Mouse (Mus musculus) macrophage (primary cell): Measurements from ENCODE around the gene Calr. TPM values are rescaled to one million over a fixed set of nuclear protein-coding genes. Genes with fewer than 3 reads are reported as not detected.

ENCODE experiments used
- H3K27ac ChIP-seq: fragments of 350-480 bp; formaldehyde crosslinking; 2 replicates; pipeline ENCODE4 v1.9.0; 2021
- H3K36me3 ChIP-seq: fragments of 350-480 bp; formaldehyde crosslinking; 2 replicates; pipeline ENCODE4 v1.9.0; 2021; ENCODE audit errors: inconsistent target
- H3K4me3 ChIP-seq: fragments of 350-480 bp; formaldehyde crosslinking; 2 replicates; pipeline ENCODE4 v1.9.0; 2021; ENCODE audit errors: inconsistent target
- H3K79me2 ChIP-seq: fragments of 350-480 bp; formaldehyde crosslinking; 2 replicates; pipeline ENCODE4 v1.9.0; 2021; ENCODE audit errors: inconsistent target
- WGBS: methylation state at CpG from one replicate; pipeline ENCODE4 v1.1.7; 2026; ENCODE audit warnings: inconsistent platforms; ENCODE audit not compliant: missing documents; 5-methylcytosine and 5-hydroxymethylcytosine counted together
- polyA plus RNA-seq: library from polyadenylated mRNA; stranded (reverse); fragments of 250-400 nt; gene quantifications from 3 replicates; pipeline ENCODE4 v1.2.4, GENCODE M21; 2018; ENCODE audit warnings: inconsistent platforms

Calr gene
- polyA plus RNA-seq, 1 experiment from 2014 or later, result 3,382 TPM

DNA sequence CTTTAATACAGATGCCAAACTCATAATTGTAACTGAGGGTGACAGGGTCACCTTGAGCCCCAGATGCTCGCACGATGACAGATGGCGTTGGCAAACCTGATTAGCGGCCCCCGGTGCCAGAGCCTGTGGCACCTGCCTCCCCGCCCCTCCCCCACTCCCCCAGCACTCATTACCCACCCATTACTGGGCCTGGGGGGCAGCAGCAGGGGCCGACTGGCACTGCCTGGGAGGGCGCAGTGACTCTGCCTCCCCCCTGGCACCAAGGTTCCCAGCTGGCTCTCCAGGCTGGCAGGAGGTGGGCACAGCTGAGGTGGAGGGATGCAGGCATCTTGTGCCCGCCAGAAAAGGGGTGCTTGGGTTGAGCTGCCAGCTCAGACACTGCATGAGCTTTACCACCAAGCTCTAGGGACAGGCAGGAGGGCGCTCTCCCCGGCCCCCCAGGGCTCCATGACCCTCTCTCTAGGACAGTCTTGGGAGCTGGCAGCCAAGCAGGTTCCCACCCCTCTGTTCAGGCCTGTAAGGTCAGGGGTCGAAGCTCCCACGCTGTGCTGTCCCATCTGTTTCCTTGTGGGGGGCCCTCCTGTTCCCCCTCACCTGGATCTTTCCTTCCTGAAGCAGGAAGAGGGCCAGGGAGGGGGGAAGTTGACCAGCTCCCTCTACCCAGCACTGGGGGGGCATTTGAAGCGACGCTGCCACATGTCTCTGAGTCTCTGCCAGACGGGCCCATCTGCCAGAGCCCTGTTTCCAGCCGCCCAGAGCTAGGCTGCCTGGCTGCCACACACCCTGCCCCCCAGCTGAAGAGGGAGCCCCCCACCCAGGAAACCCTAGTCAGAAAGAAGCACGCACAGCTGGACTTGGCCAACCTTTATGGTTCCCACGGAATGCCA, 31.9 kb downstream of the Calr start:
- H3K4me3 ChIP-seq, result no peak overlapping the region
- no peaks in the 10 kb centered on the region for H3K79me2 ChIP-seq
- WGBS, result 50% methylated on average over 18 of the region's 19 CpGs
- H3K36me3 ChIP-seq, result no peaks in the 10 kb centered on the region
- H3K27ac ChIP-seq, result no peak overlapping the region

DNA sequence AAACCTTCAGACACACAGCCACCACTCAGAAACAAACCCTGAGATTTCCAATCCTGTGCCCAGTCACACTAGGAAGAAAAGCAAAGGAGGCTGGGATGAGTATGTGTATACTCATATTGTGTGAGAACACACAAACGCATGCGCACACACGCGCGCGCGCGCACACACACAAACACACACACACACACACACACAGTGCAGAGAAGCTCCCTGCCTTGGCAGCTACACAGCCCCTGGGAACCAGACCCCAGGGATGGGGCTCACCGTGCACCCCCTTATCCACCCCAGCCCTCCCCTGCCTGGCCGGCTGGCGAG, 32.5 kb downstream of the Calr start:
- Histone ChIP-seq H3K27ac (no peak overlapping the region), H3K36me3 (no peaks in the 10 kb centered on the region), H3K4me3 (no peak overlapping the region), H3K79me2 (no peaks in the 10 kb centered on the region)
- WGBS, result 92% methylated on average over 3 of the region's 11 CpGs

DNA sequence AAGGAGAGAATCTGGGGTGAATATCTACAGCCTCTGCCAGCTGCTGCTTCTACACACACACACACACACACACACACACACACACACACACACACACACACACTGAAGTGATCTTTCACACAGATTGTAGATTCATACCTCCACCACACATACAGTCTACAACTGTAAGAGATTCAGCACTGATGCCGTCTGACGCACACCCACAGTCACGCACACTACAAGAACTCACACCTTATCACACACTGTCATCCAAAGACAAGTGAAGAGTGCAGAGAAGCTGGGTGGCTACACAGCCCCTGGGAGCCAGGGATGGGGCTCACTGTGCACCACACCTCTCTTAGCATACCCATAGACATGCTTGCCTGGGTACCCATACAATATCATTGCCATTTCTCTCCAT, 32.9 kb downstream of the Calr start:
- H3K27ac ChIP-seq, result no peak overlapping the region
- no peak overlapping the region for H3K4me3 ChIP-seq
- WGBS, result 93% methylated on average over 3 of the region's 3 CpGs
- no peaks in the 10 kb centered on the region for H3K36me3 ChIP-seq
- H3K79me2 ChIP-seq, result no peaks in the 10 kb centered on the region

DNA sequence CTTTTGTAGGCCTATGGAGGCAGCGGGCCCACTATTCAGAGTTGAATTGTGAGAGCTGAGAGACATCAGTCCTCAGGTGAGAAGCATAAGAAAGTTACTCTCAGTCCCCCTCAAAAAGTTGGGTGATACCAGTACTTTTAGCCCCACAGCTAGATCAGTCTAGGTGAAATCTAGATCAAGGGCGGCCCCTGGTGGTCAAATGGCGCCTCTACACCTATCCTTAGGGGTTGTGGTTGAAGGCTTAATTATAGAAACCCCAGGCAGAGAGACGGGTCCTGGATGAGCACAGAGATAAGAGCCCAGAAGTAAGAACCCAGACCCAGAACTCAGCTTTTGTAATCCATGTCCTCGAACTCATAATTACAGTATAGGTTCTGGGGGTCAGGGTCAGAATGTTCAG, 33.7 kb downstream of the Calr start:
- no peaks in the 10 kb centered on the region for H3K79me2 ChIP-seq
- H3K36me3 ChIP-seq, result no peaks in the 10 kb centered on the region
- H3K4me3 ChIP-seq, result no peak overlapping the region
- H3K27ac ChIP-seq, result no peak overlapping the region
- WGBS, result 2% methylated on average over 5 of the region's 5 CpGs

DNA sequence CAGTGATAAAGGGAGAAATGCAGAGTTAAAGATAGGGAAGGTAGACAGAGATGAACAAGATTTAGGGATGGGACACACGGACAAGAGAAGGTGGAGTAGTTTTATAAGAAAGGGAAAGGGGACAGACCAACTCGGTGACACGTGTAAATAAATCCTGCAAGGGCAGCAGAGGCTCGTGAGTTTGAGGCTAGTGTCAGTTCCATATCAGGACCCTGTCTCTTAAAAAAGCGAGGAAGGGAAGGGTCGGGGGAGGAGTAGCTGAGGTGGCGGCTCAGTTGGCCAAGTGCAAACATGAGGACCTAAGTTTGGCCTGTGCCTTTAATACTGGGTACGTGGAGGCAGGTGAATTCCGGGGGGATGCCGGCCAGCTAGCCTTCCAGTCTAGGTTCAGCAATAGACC, 35.4 kb downstream of the Calr start:
- H3K27ac ChIP-seq, result no peak overlapping the region
- 44% methylated on average over 8 of the region's 10 CpGs for WGBS
- no peak overlapping the region for H3K4me3 ChIP-seq
- H3K36me3 ChIP-seq, result no peaks in the 10 kb centered on the region
- no peaks in the 10 kb centered on the region for H3K79me2 ChIP-seq

DNA sequence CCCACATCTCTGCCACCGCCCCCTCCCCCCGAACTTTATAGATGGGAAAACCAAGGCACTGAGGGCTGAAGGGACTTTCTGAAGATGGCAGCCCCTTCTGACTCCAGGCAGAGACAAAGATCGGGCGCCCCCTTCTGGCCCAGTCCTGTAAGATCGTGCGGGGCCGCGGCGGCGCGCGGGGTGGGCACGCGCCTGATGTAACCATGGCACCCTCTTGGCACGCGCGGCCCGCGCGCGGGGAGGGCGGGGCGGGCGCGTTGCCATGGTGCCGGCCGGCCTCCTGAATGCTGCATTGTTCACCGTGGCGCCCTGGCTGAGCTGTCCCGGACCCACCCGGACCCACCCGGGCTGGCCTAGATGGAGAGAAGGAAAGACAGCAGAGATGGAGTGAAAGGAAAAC, 35.8 kb downstream of the Calr start:
- WGBS, result 1% methylated on average over 32 of the region's 32 CpGs
- H3K4me3 ChIP-seq, result no peak overlapping the region
- no peaks in the 10 kb centered on the region for H3K79me2 ChIP-seq
- no peaks in the 10 kb centered on the region for H3K36me3 ChIP-seq
- no peak overlapping the region for H3K27ac ChIP-seq

DNA sequence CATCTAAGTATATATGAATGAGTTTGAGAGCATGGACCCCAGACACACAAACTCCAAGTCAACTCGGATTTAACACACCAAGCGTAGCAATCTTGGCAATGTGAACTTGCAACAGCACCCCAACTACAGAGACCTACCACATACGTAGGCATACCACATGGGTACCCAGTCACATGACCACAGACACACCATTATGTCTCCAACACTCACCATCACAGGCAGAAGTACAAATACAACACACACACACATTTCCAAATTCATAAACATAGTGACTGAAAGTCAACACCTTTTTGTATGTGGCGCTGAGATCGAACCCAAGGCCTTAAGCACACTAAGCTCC, 36.8 kb downstream of the Calr start:
- Histone ChIP-seq H3K36me3 (no peaks in the 10 kb centered on the region), H3K4me3 (no peak overlapping the region), H3K27ac (no peak overlapping the region), H3K79me2 (no peaks in the 10 kb centered on the region)
- WGBS, result 85% methylated on average over 5 of the region's 5 CpGs

DNA sequence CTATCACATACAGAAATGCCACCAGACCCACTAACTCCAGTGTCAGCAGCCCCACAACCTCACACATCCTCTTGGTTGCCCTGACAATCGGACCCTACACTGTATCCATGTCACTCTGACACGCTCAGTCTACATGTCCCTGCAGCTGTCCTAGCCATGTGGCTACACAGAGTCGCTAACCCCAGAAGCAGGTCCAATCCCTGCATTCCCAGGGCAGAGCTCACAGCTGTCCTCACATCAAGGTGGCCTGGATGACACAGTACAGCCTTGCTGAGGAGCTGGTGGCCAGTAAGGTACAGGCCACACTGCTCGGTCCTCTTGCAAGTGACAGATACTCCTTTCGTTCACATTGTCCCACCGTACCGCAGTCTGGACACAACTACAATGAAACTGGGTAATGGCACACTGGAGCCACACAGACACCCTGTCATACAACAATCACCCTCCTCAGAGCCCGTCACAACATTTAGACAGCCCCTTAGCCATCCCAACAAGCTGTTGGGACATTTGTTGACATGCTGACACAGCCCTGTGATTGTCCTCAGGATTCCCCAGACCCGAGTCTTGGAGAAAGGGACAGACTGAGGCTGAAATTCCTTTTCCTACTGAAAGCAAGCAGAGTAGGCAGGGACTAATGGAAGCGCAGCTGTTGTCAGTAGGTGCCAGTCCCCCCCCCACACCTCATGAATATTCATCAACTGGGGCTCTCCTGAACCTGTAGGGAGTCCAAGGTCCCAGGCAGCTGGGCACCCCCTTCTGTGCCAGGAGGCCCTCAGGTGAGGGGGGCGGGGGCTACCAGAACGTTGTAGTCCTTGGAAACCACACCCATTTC, 37.4 kb downstream of the Calr start:
- no peak overlapping the region for H3K4me3 ChIP-seq
- H3K27ac ChIP-seq, result no peak overlapping the region
- H3K36me3 ChIP-seq, result no peaks in the 10 kb centered on the region
- H3K79me2 ChIP-seq, result no peaks in the 10 kb centered on the region
- WGBS, result 92% methylated on average over 12 of the region's 12 CpGs

DNA sequence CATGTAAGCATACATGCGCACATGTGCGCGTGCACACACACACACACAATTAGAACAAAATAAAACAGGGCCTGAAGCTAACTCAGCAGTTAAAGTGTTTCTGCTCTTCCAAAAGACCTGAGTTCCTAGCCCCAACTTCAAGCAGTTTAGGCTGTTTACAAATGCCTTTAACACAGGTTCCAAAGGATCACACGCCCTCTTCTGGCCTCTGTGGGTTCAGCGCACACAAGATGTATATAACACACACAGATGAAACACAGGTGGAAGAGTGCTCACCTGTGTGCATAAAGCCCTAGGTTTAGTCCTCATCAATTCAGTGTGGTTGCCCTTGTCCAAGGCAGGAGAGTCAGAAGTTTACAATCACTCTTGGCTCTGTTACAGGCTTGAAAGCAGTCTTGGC, 40.7 kb downstream of the Calr start:
- Histone ChIP-seq H3K36me3 (no peaks in the 10 kb centered on the region), H3K79me2 (no peaks in the 10 kb centered on the region), H3K27ac (no peak overlapping the region), H3K4me3 (no peak overlapping the region)
- 94% methylated on average over 5 of the region's 5 CpGs for WGBS

DNA sequence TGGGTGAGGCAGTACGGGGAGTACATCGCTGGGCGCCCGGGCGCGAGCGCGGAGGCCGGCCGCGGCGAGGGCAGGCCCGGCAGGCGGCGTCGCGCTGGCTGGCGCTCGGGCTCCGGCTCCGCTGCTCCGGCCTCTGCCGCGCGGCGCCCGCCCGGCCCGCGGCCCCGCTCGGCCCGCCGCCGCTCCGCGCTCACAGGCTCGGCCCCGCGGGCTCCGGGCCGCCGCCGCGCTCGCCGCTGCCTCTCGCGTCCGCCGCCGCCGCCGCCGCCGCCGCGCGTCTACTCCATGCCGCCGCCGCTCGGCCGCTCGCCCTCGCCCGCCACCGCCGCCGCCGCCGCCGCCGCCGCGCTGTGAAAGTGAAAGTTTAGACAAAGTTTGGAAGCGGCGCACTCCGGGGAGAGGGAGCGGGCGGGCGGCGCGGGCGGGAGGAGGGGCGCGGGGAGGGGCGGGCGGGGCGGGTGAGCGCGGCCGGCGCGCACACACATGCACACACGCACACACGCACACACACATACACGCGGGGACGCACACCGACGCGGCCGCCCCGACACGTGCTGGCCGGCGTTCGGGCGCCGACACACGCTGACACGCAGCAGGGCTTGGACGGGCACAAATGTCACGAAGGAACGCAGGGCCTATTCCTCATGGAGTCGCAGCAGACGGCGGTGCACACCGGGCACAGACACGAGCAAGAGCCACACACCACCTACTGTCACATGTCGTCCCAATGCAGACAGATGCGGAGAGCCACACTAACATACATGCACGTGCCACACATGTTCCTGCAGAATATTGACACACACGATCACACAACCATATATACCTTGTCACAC, 46.5 kb downstream of the Calr start, which contains the start of gene Nfix:
Gene Nfix, minus strand, starts transcription at position 346 of the 833 bp plus-strand sequence.
- 1% methylated on average over 75 of the region's 125 CpGs for WGBS
- H3K36me3 ChIP-seq, result no peaks in the 10 kb centered on the region
- H3K4me3 ChIP-seq, result peak within 1 kb of the TSS; percentile 6; the same call in 1 of the 2 replicates
- no peaks in the 10 kb centered on the region; the same call in 1 of the 2 replicates for H3K79me2 ChIP-seq
- H3K27ac ChIP-seq, result no peak within 1 kb of the TSS

DNA sequence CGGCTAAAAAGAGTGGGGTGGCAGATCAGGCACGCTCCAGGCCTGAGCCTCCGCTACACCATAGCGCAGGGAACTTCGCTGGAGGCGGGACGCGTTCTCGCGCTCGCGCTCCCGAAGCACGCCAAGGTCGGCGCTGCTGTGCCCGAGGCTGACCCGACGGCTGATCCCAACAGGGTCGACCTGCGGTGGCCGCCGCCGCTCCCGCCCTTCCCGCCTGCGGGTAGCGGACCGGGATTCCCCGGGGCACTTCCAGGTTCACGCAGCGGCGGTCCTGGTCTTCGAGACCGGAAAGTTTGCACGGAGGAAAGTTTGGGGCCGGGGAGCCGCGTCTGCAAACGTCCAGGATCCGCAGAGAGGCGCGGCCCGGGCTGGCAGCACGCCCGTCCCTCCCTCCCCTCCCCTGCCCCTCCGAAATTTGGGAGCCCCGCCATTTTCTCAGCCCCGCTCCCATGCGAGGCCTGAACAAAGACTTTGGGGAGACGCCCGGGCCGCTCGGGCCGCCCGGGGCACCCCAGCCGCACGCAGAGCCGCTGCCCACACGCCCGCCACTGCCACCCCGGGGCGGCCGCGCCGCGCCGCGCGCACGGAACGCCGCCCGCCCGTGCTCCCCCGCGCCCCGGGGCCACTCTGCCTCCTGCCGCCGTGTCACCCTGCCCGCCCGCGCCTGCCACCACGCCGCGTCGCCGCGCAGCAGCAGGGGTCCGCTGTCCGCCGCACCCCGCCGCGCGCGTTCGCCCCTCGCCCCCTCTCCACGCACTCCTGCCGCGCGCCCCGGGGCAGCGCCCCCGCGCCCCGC, 47.4 kb downstream of the Calr start:
- no peaks in the 10 kb centered on the region; the same call in 1 of the 2 replicates for H3K79me2 ChIP-seq
- H3K4me3 ChIP-seq, result no peak overlapping the region
- H3K36me3 ChIP-seq, result no peaks in the 10 kb centered on the region
- 2% methylated on average over 89 of the region's 108 CpGs for WGBS
- H3K27ac ChIP-seq, result no peak overlapping the region

DNA sequence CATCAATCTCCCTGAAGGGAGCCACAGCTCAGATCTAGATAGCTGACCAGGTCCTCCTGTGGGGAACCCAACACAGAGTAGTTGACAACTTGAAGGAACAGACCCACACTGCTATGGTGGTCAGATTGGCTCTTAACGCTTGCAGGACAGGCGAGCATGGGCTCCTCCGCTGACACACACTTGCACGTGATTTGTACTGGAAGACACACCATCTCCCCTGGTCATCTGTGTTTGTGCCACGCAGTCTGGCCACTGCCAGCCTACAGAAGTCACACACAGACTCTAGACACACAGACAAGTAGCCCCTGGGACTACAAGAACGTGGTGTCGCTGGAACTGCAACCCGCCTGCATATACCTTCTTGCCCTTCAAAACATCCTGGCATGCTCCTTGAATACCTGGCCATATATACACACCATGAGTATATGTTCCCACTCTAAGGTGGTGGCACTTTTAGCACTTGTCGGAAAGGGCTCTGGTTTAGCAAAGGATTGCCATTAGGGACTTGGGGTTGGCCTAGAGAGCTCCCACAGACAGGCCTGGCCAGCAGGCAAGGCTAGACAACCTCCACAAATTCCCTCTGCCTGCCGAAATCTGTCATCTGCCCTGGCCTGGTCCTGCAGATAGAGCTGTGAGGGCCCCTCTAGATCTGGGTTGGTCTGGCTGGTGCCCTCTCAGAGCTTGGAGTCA, 48.1 kb downstream of the Calr start:
- H3K4me3 ChIP-seq, result no peak overlapping the region
- 93% methylated on average over 9 of the region's 10 CpGs for WGBS
- no peak overlapping the region for H3K27ac ChIP-seq

DNA sequence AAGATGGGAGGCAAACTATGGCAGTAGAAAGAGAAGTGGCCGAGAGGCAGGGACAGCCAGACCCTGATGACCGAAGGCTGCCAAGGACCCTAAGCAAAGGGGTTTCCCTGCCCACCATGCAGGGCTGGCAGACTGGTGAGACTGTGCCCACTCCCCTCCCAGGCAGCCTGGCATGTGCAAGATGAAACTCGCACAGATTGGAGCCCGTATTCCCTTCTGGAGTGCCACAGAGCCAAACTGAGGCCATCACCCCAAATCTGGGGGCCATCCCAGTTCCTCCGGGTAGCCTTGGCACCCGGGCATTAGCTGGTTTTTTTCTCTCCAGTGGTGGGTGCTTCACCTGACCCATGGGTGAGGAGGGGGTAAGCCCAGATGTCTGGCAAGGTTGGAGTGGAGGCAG, 48.8 kb downstream of the Calr start:
- no peaks in the 10 kb centered on the region for H3K36me3 ChIP-seq
- no peaks in the 10 kb centered on the region; the same call in 1 of the 2 replicates for H3K79me2 ChIP-seq
- no peak overlapping the region for H3K4me3 ChIP-seq
- no peak overlapping the region for H3K27ac ChIP-seq
- WGBS, result 100% methylated on average over 6 of the region's 6 CpGs

More for the DNA sequence above, 48.1 kb downstream of the Calr start:
- Histone ChIP-seq H3K36me3 (no peaks in the 10 kb centered on the region), H3K79me2 (no peaks in the 10 kb centered on the region; the same call in 1 of the 2 replicates)
